Mouse (Mus musculus) forelimb bud, embryonic 11.5 days (tissue): Measurements from ENCODE around the gene Tsc22d1.

Experiments used
- DNase-seq: peaks from one replicate; pipeline ENCODE4 v3.0.0-alpha.2; 2012; ENCODE audit warnings: low read depth, low spot score

The Tsc22d1 gene

DNA sequence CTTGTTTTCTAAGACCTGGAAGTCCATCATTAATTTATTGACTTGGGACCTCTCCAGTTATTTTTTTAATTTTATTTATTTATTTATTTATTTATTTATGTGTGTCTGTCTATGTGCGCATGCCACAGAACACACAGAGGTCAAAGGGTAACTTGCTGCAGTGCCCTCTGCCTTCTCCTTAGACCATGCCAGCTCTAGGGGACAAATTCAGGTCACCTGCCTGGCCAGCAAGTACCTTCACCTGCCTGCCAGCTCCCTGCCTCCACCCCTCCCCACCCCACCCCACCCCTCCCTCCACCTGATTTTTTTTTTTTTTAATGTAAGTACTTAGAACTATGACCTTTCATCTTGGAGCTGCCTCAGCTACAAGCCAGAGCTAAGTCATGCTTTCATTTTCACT is 68.9 kb downstream of the Tsc22d1 start:
- no peak for DNase-seq

DNA sequence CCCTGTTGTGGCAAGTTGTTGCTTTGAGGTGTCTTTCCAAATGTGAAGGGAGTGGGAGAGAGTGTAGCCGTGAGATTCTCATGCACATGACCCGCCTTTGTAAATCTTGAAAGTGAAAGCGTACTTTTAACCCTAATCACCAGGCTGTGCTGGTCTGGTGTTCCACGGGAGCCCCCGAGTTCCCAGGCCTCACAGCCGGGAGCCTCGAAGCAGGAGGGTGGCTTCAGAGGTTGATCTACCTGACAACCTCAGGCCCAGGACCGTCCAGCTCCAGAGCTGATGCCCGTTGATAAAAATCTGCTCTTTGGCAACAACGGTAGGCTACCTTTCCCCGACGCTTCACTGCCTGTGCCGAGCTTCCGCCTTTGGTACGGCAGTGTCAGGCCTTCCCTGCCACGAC is 72.8 kb downstream of the Tsc22d1 start:
- DNase-seq = no peak

DNA sequence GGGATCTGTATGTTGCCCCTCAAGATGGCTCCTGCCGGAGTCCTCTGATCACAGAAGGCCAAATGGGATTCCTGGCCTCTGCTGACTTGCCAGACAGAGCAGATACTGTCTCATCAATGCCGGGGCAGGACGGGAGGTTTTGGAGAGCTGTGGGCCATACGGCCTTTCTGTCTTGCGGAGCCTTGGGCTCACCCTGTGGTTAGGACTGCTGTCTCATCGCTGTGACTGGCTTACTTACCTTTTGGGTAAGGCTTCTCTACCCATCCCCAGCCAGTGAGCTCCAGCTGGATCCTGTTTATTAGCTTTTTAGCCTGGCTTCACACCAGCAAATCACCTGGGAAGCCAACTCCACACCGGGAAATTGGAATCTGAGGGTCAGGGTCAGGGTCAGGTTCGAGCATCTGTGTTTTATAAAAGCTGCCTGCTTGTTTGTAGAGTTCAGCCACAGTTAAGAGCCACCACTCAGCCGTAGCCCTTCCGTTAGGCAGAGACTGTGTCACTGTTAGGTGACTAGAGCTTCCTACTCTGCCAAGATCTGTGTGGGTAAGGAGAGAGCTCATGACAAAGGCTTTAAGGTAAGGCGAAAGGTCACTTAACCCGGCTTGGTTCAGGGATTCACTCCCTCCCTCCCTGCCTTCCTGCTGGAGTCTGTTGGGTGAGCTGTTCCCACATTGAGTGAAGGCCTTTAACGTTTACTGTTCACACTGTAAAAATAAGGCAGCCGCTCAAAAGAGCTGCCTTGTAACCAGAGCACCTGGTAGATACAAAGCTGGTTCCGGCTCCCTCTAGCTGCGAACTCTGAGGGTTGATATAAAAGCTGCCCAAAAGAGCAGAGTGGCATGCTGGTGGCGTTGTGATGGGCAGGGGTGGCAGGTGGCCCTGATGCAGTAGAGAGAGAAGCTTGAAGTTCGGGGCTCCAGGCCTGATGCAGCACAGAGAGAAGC is 73.6 kb downstream of the Tsc22d1 start:
- DNase-seq = peak; percentile 85

DNA sequence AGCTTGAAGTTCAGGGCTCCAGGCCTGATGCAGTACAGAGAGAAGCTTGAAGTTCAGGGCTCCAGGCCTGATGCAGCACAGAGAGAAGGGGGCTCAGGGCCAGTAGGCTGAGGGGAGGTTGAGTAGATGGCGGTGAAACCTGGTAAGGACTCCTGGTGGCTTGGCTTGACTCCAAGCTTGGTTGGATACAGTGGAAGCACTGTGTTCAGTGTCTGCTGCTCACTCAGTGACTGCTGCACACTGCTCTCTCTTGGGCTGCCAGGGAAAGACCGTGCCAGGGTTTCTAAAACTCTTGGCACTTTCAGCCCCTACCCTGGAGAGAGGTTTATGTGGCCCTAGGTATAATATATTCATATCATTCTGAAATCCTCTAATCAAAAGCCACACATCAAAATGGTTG is 74.4 kb downstream of the Tsc22d1 start:
- DNase-seq = no peak

DNA sequence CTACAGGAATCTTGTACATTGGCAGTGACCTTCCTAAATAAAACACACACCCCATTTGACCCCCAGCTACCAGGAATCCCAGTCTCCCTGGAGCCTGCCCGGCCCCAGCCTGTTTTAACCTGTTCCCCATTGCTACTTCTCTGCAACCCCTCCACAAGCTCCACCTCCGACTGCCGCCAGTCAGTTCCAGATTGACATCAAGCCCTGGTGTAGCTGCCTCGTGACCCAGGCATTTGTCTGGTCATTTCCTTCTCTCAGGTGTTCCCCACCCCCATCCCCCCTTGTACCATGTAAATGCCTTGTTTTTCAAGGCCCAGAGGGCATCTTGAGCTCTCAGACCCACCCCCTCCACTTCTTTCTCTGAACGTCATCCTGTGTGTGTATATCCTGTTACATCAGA is 80.3 kb downstream of the Tsc22d1 start:
- no peak for DNase-seq

DNA sequence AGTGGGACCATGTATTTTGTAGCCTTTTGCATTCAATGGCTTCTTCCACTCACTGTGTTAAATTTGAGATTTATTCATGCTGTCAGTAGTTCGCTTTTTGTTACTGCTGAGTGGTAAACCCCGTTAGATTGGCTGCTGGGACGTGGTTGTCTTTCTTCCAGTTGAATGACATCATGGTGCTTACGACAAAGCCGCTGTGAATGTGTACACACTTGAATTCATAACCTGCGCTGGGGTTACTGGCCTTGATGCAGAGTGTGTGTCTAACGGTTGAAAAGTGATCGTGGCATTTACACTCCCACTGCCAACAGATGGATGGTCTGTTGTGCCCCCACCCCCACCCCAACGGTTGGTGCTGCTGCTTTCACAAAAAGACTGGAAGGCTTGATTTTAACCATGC is 82.4 kb downstream of the Tsc22d1 start:
- DNase-seq = no peak

DNA sequence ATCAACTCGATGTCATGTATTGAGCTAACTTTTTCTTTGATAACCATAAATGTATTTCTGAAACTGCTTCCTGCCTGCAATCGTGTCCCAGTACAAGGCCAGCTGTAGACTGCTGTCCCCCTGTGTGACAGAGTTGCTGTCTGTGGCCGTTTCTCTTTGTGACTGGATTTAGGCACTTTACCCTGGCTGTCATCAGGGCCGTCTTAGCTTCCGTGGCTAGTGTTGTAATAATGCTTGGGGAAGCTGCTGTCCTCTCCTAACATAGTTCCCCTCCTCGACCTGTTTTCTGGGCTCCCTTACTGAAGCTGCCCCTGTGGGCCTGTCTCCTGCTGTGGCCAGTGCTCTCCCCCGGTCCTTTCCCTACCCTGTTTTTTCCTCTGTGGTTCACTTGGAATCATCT is 83.4 kb downstream of the Tsc22d1 start:
- DNase-seq = no peak

DNA sequence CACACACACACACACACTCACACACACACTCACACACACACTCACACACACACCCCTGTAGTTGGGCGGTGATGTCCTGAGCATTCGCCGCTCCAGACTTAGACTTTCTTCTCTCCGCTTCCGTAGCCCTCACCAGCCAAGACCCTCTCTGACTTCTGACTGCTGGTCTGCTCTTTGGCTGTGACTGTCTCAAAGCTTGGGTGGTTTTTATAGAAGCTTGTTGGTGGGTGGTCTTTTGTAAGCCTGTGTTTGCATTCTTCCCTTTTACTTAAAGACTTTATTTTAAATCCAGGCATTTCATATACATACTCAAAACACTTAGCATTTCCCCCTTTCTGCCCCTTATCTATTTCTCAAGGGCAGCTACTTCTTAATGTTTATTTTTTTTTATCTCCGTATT is 84.7 kb downstream of the Tsc22d1 start:
- no peak for DNase-seq

DNA sequence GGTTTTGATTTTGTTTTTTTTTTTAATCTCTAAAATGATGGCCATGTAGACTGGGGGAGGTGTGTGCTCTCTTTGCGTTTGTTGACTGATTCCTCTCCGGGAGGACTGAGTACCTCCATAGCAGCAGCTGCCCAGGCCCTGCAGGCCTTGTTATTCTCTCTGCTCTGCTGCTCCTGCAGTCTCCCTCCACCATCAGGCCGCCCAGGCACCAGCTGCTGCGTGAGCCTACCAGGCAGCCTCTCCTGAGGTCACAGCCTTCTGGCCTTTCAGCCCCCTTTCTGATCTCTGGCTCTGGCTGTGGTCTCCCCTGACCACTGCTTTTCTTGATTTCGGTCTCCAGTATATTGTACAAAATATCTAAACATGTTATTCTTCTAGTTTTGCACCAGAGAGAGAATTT is 85.3 kb downstream of the Tsc22d1 start:
- DNase-seq = no peak

DNA sequence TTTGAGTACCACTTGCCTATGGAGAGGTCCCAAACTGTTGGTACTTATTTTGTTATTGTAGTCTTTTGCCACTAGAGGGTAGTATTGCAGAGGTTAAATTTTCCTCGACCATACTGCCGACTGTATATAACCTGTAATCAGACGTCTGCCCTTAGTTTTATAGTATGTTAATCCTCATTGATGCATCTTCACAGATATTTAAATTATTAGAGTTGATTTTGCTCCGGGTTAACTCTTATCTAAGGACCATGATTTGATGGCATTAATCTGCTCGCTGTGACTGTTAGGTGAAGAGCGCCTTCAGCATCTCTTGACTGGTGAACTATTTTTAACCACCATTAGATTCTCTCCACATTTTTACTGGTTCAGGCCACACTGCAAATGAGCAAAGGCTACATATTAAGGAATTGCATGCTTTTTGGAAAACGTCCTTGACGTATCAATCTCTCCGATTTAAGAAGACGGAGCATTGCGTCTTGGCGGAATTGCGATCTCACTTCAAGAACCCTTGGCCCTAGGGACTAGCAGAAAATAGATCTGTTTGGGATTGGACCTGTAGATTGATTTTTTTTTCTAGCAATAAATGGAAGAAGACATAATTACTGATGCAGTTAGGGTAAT is 88.6 kb downstream of the Tsc22d1 start:
- peak; percentile 68 for DNase-seq

DNA sequence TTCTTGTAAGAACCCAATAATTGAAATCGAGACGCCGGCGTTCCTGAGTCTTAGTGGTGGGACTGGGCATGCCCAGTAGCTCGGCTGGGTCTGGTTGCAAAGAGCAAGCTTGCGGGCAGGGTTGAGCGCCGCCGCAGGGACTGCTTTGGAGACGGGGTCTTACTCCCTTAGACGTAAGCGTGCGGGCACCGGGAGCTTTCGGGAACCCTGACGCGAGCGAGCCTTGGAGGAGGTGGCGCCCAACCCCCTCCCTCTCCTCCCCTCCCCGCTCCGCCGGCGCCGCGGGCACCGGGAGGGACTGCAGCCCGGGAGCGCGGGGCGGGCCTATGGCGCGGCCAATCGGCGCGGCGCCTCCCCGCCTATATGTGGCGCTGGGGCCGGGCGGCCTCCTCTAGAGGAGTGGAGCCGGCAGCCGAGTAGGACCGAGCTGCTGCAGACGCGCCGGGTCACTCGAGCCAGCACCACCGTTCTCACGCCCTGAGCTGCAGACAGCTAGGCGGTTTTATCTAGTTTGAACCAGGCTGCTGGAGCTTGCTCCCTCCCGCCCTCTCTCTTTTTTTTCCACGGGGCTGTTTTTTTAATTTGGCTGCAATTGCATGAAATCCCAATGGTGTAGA is 89.5 kb downstream of the Tsc22d1 start:
- peak; percentile 92 for DNase-seq

DNA sequence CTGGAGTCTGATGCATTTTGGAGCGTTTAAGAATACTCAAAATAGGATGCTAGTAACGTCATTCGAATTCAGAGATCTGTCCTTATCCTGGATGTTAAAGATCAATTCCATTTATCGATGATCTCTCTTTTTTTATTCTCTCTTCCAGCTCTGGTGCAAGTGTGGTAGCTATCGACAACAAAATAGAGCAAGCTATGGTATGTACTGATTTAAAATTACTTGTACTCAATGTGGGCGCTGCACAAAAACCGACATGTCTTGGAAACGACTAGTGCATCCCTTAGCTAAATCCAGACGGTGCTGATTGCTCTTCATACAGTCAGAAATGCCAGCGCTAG is 90.3 kb downstream of the Tsc22d1 start:
- DNase-seq = no peak

DNA sequence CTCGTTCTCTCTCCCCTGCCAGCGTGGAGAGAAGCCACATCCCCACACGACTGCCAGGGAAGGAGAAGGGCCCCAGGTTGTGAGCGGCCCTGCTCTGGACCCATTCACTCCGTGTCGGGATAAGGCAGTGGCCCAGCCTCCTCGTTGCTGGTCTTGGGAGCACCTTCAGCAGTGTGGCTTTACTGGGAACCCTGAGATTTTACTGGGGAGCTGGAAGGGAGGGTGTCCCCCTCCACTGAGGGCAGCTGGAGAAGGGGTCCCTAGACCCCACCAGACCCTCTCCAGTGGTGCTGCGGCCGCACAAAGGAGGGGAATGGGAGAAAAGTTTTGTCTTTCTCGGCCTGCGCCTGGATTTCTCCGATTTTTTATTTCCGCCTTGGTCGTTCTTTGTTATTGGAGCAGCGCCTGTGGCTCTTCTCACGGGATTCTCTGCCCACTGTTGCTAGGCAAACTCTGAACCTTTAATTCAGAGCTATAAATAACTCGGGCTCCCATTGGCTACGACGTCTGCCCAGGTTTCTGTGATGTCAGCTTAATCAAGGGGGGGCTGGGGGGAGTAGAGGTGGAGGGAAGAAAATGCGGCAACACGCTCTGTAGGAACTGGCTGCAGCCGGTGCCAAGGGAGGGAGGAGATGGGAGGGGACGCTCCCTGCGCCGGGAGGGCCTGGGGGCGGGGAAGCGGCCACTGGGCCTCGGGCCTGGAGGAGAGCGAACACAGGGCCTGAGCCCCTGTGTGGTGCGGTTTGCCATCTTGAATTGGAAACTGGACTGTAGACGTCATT is 90.9 kb downstream of the Tsc22d1 start:
- peak; percentile 99 for DNase-seq

DNA sequence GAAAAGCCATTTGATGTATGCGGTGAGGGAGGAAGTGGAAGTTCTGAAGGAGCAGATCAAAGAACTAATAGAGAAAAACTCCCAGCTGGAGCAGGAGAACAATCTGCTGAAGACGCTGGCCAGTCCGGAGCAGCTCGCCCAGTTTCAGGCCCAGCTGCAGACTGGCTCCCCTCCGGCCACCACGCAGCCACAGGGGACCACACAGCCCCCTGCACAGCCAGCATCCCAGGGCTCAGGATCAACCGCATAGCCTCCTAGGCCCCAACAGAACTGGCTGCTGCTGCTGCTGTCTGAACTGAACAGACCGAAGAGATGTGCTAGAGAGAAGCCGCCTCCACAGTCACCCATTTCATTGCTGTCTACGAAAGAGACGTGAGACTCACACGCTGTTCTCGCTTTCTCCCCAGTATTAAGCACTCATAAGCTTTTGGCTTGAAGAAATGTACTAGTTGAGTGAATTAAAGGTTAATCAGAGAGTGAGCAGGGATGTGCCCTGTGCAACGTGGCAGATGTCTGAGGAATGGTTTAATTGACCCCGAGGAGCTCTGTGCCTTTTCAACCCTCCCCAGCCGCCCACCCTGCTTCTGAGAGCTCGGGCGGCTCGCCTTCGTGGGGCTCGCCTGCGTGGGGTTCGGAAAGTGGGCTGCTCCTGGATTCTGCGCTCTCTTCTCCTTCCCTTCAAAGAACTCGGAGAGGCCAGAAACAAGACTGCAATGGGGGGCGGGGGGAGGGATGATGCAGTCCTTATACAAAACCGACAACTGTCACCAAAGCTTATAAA is 91.9 kb downstream of the Tsc22d1 start:
- no peak for DNase-seq

DNA sequence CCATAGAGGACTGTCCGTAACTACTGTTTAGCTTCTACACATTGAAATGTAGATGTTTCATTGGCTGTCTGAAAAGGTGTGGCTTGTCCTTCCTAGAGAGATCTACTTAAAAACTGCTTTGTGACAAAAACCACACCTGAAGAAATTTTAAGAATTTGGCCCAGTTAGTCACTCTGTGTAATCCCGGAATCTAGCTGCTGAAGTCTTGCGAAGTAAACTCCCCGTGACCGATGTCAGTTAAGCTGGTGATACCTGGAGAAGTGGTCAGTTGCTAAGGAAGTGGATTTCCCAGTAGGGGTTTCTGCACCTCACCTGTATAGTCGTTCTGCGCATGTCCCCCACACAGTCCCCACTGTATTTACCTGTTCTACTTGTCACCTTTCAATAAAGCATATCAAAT is 92.6 kb downstream of the Tsc22d1 start:
- DNase-seq = no peak

DNA sequence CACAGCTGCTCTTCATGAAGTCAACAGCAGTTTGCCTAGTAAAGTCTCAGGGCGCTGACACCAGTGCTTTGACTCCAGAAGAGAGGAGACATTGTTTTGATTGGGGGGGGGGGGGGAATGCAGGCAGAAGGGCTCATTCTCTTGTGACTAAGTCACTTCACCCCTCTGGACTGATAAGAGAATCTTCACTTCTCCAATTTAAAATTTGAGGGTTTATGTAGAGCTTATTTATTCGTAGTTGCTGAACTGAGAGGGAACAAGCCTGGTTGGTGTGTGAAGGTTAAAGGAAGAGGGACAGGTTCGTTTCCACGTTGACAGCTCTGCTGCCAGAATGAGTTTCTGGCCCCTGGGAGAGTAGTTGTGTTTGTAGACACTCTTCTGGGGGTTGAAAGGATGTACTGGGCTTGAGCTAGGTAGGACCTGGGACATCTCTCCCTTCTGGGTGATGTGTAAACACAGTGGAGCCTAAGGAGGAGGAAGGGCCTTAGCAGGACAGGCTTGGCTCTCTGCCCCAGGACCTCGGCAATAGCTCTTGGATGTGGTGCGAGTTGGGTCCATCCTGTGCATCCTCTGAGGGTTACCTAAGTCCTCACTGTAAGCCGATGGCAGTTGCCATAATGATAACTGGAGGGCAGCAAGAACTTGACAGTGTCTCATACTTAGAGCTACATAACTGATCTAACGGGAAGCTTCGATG is 93.2 kb downstream of the Tsc22d1 start:
- DNase-seq = no peak

DNA sequence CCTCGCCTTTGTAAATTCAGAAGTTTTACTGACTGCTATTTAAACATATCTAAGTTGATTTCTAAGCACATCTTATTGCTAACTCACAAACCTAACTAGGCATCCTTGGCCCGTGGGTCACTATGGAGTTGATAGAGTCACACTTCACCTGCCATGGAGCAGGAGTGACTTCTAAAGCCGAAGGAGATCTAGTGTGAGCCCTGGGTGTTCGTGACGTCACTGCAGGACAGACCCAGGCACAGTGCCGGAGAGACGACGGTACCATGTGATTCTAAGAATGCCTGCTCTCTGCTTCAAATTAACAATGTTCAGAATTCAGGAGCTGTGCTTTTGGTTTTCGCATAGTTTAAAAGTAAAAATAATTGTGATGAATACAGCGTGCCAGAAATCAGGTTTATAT is 93.9 kb downstream of the Tsc22d1 start:
- no peak for DNase-seq

DNA sequence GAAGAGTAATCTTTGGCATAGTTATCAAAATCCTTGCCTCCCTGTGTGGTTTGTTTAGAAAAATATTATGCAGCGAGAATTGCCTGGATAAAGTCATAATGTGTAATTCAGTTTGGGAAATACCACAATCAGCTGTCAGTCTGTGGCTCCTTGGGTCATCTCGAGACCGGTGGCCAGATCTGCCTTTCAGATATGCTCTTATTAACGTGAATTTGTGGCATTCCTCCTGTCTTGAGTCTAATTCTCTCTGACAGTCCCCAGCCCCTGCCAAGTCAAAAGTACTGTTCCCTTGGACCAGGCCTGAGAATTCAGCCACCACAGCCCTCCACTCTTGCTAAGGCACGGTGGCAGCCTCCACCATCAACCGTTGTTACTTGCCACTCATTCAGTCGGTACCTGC is 97.2 kb downstream of the Tsc22d1 start:
- DNase-seq = no peak

DNA sequence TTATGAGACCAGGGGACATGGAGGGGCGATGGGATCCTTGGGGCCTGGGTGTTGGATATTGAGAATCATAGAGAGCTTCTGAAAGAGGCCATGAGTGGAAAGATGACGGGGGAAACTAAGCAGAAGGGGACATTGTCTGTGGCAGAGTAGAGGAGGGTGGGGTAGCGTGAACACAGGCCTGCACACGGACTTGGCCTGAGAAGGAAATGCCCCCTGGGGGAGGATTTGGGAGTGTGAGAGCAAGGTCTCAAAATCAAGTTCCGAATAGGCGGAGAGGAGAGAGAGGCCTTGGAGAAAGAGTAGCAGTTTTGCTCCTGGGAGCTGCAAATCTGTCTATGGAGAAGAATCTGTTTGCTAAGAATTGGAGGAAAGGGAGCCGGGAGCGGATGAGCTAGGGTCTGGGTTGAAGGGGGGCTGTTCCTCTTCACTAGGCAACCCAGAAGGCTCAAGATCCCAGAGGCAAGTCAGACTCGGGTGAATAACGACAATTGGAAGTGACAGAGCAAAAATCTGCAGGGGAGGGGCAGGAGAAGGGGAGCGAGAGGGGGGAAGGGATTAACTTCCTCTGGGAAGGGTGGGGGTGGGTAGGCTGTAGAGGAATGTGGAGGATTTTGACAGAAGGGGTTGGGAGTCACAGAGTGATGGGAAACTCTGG is 98.8 kb downstream of the Tsc22d1 start:
- no peak for DNase-seq

DNA sequence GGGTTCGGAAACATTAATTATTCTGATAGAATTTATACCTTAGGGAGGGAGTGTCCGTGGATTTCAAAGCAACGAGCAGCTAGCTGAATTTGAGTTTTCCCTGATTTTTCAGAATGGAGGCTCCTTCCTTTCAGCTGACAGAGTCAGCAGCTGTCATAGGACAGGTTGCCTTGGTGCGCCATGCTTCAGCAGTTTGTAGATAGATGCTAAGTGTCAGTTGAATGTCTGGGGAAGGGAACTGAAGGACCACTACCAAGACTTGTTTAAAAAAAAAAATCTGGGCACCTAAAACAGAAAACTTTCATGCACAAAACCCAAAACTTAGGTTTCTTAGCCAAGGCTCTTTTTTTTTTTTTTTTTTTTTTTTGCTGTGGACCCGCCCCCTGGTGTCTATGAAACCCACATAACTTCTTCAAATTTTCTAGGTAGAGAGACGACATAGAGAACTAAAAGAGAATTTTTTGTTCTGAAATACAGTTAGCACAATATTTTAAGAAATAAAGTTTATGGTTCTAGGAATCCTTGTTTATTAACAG is 99.4 kb downstream of the Tsc22d1 start:
- DNase-seq = no peak
